Mouse (Mus musculus) MEL (cell line): Measurements from ENCODE around the gene Gabrp.

ENCODE experiments used
- CTCF ChIP-seq, 3 experiments: IDR thresholded peaks in 2 of 3; conservative IDR thresholded peaks in 1 of 3; 2 replicates each; pipeline ENCODE4 v1.5.1; 2011 to 2012; ENCODE audit warnings: low read length in 3 of 3, low read depth in 2 of 3, mild to moderate bottlenecking in 2 of 3, improper control_type of control experiment in 1 of 3, inconsistent platforms in 1 of 3, mixed read lengths in 1 of 3, moderate library complexity in 1 of 3; ENCODE audit not compliant: control insufficient read depth in 1 of 3, insufficient read depth in 1 of 3, poor library complexity in 1 of 3, severe bottlenecking in 1 of 3
- EP300 ChIP-seq, 2 experiments: IDR thresholded peaks; 2 replicates each; pipeline ENCODE4 v1.6.1; 2011; ENCODE audit warnings: improper control_type of control experiment in 2 of 2, low read length in 2 of 2, low read depth in 1 of 2, mild to moderate bottlenecking in 1 of 2
- MAX ChIP-seq: IDR thresholded peaks from 2 replicates; pipeline ENCODE4 v1.6.1; 2011; ENCODE audit warnings: low read length, improper control_type of control experiment
- MAZ ChIP-seq: IDR thresholded peaks from 2 replicates; pipeline ENCODE4 v1.6.1; 2012; ENCODE audit warnings: low read depth, mild to moderate bottlenecking, inconsistent platforms, low read length, improper control_type of control experiment
- POLR2A ChIP-seq, 2 experiments: IDR thresholded peaks; 2 replicates each; pipeline ENCODE4 v1.6.1; 2011 to 2012; ENCODE audit warnings: low read length in 2 of 2, mild to moderate bottlenecking in 2 of 2, control low read depth in 1 of 2, improper control_type of control experiment in 1 of 2, low read depth in 1 of 2, moderate library complexity in 1 of 2; ENCODE audit not compliant: control insufficient read depth in 1 of 2, insufficient read depth in 1 of 2, poor library complexity in 1 of 2
- RAD21 ChIP-seq: IDR thresholded peaks from 2 replicates; pipeline ENCODE4 v1.6.1; 2011; ENCODE audit warnings: mild to moderate bottlenecking, low read depth, low read length, improper control_type of control experiment
- RCOR1 ChIP-seq: IDR thresholded peaks from 2 replicates; pipeline ENCODE4 v1.6.1; 2012; ENCODE audit warnings: low read depth, mild to moderate bottlenecking, inconsistent platforms, low read length, improper control_type of control experiment
- TBP ChIP-seq: IDR thresholded peaks from 2 replicates; pipeline ENCODE4 v1.8.0; 2011; ENCODE audit warnings: low read depth, low read length, improper control_type of control experiment
- ZC3H11A ChIP-seq: IDR thresholded peaks from 2 replicates; pipeline ENCODE4 v1.6.1; 2012; ENCODE audit warnings: low read depth, mild to moderate bottlenecking, inconsistent platforms, low read length, improper control_type of control experiment

DNA sequence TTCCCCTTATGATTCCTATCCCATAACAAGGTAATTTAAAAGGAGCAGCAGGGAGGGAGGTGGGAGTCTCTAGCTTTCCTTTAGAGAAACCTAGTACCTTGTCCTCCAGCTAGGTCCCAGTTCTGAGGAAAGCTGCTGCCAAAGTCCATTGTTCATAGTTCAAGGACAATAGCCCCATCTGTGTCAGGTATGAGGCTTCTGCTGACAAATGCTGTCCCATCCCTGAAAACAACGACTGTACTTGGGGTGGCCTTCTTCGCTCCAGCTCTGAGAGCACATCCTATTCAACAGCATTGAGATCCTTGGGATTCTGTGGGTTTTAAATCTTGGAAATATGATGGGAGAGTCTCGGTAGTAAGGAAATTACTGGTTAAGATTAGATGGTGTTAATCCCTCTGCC is 42.1 kb downstream of the Gabrp start:
- TF ChIP-seq TBP: no peak
- TF ChIP-seq RCOR1: no peak
- no peak for TF ChIP-seq MAX
- no peak for TF ChIP-seq ZC3H11A
- TF ChIP-seq MAZ: no peak
- TF ChIP-seq CTCF (IDR thresholded peaks at IDR 0.05 in 2 of 3, conservative IDR thresholded peaks at IDR 0.05 in 1 of 3; ENCODE audit: control insufficient read depth in 1 of 3, insufficient read depth in 1 of 3, low read depth in 2 of 3, low read length in 3 of 3, poor library complexity in 1 of 3, severe bottlenecking in 1 of 3): no peak
- TF ChIP-seq RAD21: no peak
- no peak for TF ChIP-seq EP300 (IDR thresholded peaks at IDR 0.05; ENCODE audit: low read depth in 1 of 2, low read length in 2 of 2)
- TF ChIP-seq POLR2A (IDR thresholded peaks at IDR 0.05; ENCODE audit: control insufficient read depth in 1 of 2, insufficient read depth in 1 of 2, low read depth in 1 of 2, low read length in 2 of 2, poor library complexity in 1 of 2): no peak
